Mouse (Mus musculus) forelimb bud, embryonic 11.5 days (tissue): ENCODE data around the gene Tcf7l2.

Experiments
- DNase-seq: peaks from one replicate; pipeline ENCODE4 v3.0.0-alpha.2; 2012; ENCODE audit warnings: low read depth, low spot score

Tcf7l2 gene

DNA sequence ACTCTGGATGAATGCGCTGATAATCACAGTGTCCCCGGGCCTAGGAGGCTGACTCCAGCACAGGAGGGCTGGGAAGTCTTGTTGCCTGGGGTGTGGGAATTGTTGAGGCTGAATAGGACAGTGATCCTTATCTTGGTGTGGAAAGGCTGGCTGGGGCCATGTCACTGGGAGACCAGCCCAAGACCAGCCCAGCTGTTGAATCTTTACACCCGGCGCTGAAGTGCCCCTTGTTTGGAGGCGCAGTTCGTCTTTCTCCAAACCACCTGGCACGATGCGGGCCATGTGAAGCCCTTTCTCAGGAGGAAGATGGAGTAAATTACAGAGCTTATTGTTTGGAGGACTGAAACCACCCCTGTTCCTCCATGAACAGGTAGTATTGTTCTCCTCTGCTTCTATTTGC lies 15.1 kb downstream of the Tcf7l2 start:
- no peak for DNase-seq

- DNase-seq: no peak
These were observed 15.8 kb downstream of the Tcf7l2 start for GRCm38 (mm10) chr19:55757403-55757802.

GRCm38 (mm10) chr19:55758158-55758557 lies 16.5 kb downstream of the Tcf7l2 start:
- DNase-seq: no peak

GRCm38 (mm10) chr19:55759006-55759405 lies 17.4 kb downstream of the Tcf7l2 start:
- DNase-seq: no peak

- no peak for DNase-seq
These were observed 19.5 kb downstream of the Tcf7l2 start for GRCm38 (mm10) chr19:55761086-55761485.

- DNase-seq: no peak
These were observed 20.6 kb downstream of the Tcf7l2 start for GRCm38 (mm10) chr19:55762187-55762586.

DNA sequence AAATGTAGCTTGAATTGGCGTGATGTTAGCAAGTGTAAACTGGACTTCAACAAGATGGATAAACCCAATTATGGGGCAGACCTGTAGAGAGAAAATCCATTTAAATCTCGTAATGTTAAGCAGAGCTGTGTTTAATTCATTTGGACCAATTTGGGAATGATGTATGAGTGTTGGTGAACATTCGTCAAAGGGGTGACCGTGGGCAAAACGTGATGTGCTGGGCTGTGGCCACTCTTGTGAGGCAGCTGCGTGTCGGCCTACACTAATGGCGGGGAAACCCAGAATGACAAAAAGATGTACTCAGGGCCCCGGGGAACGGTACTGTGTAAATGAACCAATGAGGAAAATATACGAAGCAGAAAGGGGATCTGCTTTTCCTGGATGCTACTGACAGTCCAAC lies 24.2 kb downstream of the Tcf7l2 start:
- DNase-seq: no peak

DNA sequence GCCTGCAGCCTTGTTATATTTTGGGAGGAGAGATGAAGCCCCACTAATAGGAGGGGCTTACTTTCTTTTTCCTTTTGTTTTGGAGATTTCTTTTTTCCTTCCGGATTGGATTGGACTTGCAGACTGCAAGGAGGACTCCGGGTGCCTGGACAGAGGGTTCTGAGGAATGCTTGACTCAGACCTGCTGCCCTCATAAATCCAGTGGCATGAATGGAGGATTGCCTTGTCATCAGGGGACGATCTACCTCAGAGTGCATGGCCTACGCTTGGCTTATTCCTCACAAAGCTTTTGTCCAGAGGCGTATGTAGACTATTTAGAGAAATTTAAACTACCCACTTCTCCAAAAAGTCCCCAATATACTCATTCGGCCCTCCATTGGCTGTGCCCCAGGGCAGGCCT lies 25.5 kb downstream of the Tcf7l2 start:
- DNase-seq: no peak

- DNase-seq: no peak
These were observed 26.0 kb downstream of the Tcf7l2 start for GRCm38 (mm10) chr19:55767579-55767978.

DNA sequence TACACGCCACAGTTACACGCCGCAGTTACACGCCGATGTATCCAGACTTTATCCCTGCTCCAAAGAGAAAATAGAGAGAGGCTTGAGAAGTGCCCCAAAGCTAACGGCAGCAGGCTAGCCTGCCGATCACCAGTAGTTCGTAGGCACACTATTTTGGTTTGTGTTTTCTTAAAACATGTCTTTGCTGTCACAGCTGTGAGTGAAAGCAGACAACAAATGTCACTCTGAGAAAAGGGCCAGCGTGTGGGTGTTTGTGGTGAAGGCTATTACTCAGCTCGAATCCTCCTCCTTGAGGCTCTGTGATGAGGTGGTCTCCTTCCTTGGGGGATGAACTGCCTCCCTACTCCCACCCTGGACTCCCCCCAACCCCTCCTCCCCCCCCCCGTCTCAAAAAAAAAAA lies 26.6 kb downstream of the Tcf7l2 start:
- no peak for DNase-seq

- no peak for DNase-seq
These were observed 27.3 kb downstream of the Tcf7l2 start for GRCm38 (mm10) chr19:55768889-55769288.

DNA sequence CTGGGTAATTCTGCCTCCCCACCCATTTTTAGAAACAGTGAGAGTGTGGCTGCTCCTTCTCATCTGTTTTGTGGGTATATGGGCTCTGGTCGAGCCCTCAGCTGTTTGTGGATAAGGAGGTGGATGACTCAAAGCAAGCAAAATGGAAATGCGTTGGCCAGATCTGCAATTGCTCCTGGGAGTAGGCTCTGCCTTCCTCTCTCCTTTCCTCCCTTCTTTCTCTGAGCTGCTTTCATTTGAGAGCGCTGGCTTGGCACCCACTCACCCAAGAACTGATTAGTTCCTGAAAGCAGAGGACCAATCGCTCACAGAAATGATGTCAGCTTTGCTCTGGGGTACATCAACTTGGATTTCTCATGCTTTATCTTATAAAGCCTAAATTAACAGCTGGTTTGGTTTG lies 32.7 kb downstream of the Tcf7l2 start:
- DNase-seq: no peak

DNA sequence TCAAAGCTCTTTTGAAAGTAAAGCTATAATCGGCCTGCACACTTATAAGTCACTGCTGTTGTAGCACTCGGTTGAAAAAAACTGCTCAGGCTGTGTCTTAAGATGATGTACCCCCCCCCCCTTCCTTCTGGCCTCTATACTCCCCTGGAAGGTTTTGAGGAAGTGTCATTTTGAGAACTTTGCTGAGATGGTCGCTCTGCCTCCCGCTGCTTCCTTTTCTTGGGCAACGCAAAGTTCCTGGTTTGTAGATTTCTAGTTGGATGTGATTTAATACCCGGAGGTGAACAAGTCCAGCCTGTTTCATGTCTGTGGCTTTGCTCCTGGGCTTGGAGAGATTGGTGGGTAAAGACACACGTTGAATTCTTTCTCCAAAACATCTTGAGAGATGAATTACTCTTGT lies 33.2 kb downstream of the Tcf7l2 start:
- no peak for DNase-seq

- no peak for DNase-seq
These were observed 38.3 kb downstream of the Tcf7l2 start for GRCm38 (mm10) chr19:55779871-55780270.

DNA sequence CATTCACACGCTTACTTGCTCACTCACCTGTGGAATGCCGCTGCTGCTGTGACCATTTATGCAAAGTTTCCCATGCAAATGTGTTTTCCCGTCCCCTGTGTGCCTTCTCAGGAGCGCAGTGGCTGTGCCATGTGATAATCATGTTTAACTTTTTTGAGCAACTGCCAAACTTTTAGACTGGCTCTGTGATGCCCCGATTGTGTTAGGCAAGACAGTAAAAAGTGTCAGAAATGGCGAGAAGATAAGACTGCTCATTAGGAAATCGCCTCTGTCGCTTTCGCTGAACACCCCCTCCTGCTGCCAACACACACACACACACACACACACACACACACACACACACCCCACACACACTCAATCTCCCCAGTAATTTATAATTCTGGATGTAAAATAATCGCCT lies 39.5 kb downstream of the Tcf7l2 start:
- no peak for DNase-seq

DNA sequence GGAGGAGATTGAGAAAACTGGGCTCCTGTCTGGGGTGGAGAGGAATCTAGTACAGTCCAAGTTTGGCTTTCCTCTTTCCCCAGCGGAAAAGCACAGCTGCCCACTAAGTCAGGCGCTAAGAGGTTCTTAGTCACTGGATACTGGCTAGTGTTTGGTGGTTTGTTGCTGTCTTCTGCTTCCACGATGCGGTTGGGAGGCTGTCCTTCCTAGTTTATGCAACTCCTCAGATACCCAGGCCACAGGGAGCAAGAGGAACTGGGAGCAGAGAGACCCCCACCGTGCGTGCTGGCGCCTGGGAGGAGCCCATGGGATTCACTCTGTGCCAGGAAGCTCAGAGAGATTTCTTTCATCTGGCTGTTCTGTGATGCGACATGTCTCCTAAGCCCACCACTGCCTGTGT lies 40.1 kb downstream of the Tcf7l2 start:
- DNase-seq: no peak

- DNase-seq: no peak
These were observed 43.3 kb downstream of the Tcf7l2 start for GRCm38 (mm10) chr19:55784796-55785418.

DNA sequence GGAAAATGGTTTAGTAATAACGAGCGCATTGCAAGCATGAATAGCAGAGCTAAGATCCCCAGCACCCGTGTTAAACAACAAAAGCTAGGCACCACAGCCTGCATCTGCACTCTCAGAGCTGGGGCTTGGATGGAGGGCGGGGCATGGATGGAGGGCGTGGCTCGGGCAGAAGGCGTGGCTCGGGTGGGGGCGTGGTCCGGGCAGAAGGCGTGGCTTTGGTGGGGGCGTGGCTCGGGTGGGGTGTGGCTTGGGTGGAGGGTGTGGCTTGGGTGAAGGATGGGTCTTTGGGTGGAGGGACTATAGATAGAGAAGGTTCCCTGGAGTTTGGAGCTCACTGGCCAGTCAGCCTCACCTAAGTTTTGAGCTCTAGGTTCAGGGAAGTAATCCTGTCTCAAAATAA lies 45.8 kb downstream of the Tcf7l2 start:
- DNase-seq: no peak

DNA sequence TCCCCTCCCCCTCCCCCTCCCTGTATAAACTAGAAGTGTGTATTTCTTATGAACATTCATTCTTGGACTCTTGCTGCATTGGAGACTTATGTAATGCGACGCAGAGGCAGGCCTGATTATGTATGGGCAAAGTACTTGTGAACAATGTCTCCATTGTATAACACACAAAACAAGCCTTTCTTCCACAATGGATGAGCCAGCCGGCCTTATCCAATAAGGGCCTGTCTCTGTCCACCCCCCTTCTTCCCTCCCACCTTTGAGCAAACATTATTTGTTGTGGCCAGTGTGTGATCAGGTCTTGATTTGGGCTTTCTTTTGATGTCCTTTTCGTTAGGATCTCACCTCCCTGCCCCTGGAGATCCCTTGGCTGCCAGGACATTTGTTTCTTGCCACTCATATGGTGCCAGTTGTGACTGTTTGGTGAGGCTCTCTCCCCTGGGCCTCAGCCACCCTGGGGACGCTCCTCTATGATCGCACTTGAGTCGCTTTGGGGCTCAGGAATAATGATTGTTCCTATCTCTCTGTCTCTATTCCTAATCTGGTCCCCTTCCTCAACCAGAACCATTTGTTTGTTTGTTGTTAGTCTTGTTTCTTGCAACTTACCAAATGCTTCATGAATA lies 46.8 kb downstream of the Tcf7l2 start:
- no peak for DNase-seq

DNA sequence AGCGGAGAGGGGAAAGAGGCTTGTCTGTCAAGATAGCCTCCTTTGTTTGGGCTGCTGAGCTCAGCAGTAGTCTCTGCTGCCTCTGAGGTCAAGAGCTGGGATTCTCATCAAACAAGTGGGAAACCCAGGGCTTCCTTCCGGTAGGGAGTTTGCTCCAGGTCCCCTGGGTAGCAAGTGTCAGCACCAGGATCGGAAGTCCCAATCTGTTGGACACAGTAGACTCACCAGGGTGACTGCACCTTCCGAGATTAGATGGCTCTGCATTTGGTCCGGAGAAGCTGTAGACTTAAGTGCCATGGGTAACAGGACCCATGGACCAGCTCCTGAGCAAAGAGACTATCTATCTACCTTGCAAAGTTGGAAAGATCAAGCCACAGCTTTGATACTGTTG lies 47.3 kb downstream of the Tcf7l2 start:
- DNase-seq: no peak

DNA sequence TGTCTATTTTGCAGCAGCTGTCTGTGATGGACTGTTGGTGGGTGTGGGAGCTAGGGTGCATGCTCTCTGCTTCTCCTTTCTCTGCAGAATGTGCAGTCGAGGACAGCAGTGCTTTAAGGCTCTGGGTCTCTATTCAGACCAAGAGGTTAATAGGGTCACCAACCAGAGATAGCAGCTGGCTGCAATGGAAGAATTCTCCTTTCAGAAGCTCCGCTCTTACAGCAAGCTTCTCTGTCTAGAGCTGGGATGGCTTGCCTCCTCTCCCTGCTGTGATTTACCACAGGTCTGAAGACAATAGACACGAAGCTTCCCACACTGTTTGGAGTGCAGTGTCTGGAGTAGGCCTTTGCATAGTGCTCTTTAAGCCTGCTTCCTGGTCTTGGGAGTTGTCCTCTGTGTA lies 48.2 kb downstream of the Tcf7l2 start:
- DNase-seq: no peak

DNA sequence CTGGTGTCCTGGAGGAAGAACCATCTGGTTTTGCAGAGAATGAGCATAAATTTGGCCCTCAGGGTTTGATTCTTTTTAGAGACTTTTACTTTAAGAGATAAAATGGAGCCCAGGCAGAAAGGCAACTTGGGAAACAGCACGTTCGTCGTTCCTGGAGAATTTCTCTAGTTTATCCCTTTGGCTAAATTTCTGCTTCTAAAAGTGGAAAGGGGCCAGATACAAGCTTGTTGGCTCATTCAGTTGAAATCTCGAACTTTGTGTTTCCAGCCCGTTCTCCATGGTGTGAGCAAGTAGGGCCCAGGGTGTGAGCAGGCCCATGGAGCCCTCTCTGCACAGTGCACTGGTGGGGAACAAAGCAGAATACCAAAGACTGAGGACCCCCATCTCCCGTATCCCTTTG lies 49.7 kb downstream of the Tcf7l2 start:
- no peak for DNase-seq

GRCm38 (mm10) chr19:55791886-55792285 lies 50.3 kb downstream of the Tcf7l2 start:
- no peak for DNase-seq

DNA sequence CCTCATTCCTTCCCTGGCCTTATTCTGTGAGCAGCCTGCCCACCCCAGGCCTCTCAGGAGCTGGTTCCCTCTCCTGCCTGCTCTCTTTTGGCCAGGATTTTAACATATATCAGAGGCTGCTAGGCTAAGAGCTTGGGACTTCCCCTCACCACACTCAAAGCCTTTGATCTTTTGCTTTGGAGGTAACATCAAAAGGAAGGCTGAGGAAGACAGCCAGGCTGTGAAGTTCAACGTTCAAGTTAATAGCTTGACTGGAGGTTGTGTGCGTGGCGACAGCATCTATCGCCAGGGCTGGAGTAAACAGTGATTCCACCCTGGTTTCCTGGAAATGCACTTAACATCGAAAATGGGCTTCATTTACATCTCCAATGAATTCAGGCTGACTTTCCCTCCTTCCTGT lies 51.0 kb downstream of the Tcf7l2 start:
- DNase-seq: no peak
